8 mouse cellular contexts compared by ENCODE assay signal in genomic region chr13:52903767-52904166, GRCm38 (mm10). TPM values are rescaled to one million over a fixed set of nuclear protein-coding genes. Genes with fewer than 3 reads are reported as not detected.
DNase-seq lines count a peak whose midpoint lies in the region; ATAC-seq lines count a peak whose summit lies in the region.

No protein-coding gene starts in this region.

- peak; percentile 53 for ATAC-seq in liver, embryonic 11.5 days (replicated peaks; ENCODE audit: low FRiP score)
- peak; percentile 21; the same call in 1 of the 2 replicates for ATAC-seq in embryonic facial prominence, embryonic 11.5 days (replicated peaks; ENCODE audit: insufficient number of reproducible peaks, low FRiP score, low TSS enrichment, low read depth)
- peak; percentile 43; the same call in 1 of the 2 replicates for ATAC-seq in hindbrain, embryonic 16.5 days
- no peak for ATAC-seq in neural tube, embryonic 11.5 days (ENCODE audit: insufficient read depth, low FRiP score, low TSS enrichment)

- no peak overlapping the region for H3K9ac ChIP-seq in liver, embryonic 11.5 days (ENCODE audit: low read depth, low read length)
- H3K9ac ChIP-seq in embryonic facial prominence, embryonic 11.5 days (replicated peaks; ENCODE audit: low read length), result no peak overlapping the region
- no peak overlapping the region for H3K9ac ChIP-seq in hindbrain, embryonic 16.5 days (ENCODE audit: low read depth, low read length)
- 0 out of 2 replicates have a peak overlapping the region, but pooled peaks have one; percentile 22 for H3K9ac ChIP-seq in neural tube, embryonic 11.5 days (ENCODE audit: low read length)

- H3K9me3 ChIP-seq in liver, embryonic 11.5 days (ENCODE audit: control insufficient read depth, low read length), result no peaks in the 10 kb centered on the region
- H3K9me3 ChIP-seq in embryonic facial prominence, embryonic 11.5 days (replicated peaks; ENCODE audit: control insufficient read depth, low read length), result no peaks in the 10 kb centered on the region
- no peaks in the 10 kb centered on the region for H3K9me3 ChIP-seq in hindbrain, embryonic 16.5 days (ENCODE audit: control insufficient read depth, low read length)
- H3K9me3 ChIP-seq in neural tube, embryonic 11.5 days (ENCODE audit: control insufficient read depth, low read length), result no peaks in the 10 kb centered on the region

- H3K4me3 ChIP-seq in liver, embryonic 11.5 days (ENCODE audit: low read depth, low read length), result no peak overlapping the region
- no peak overlapping the region for H3K4me3 ChIP-seq in embryonic facial prominence, embryonic 11.5 days (ENCODE audit: low read depth, low read length)
- no peak overlapping the region for H3K4me3 ChIP-seq in hindbrain, embryonic 16.5 days (ENCODE audit: low read length)
- no peak overlapping the region for H3K4me3 ChIP-seq in neural tube, embryonic 11.5 days (ENCODE audit: low read depth, low read length)

- WGBS in liver, embryonic 11.5 days, result 23% methylated on average over 10 of the region's 10 CpGs
- WGBS in embryonic facial prominence, embryonic 11.5 days, result 20% methylated on average over 10 of the region's 10 CpGs
- 27% methylated on average over 10 of the region's 10 CpGs for WGBS in hindbrain, embryonic 16.5 days
- WGBS in neural tube, embryonic 11.5 days, result 36% methylated on average over 10 of the region's 10 CpGs

- peak; percentile 38 for DNase-seq in liver, embryonic 11.5 days (ENCODE audit: low spot score)
- DNase-seq in liver (no peak), MN1 (ENCODE audit: low spot score) (no peak)
- DNase-seq in embryonic facial prominence, embryonic 11.5 days (ENCODE audit: low spot score), result peak; percentile 65
- peak; percentile 57 for DNase-seq in neural tube, embryonic 11.5 days (ENCODE audit: low spot score)
- no peak for DNase-seq in cerebellum, postnatal 4 days (ENCODE audit: low spot score in 2 of 2)
- no peak for DNase-seq in spleen, postnatal 36 days (ENCODE audit: low spot score in 2 of 2)

- peaks cover 2% of the 10 kb centered on the region; the same call in 1 of the 2 replicates for H3K36me3 ChIP-seq in liver, embryonic 11.5 days (ENCODE audit: control insufficient read depth, insufficient read depth, low read length)
- H3K36me3 ChIP-seq in embryonic facial prominence, embryonic 11.5 days (replicated peaks; ENCODE audit: control insufficient read depth, insufficient read depth, low read depth, low read length), result no peaks in the 10 kb centered on the region
- no peaks in the 10 kb centered on the region for H3K36me3 ChIP-seq in hindbrain, embryonic 16.5 days (ENCODE audit: control insufficient read depth, insufficient read depth, low read length)
- H3K36me3 ChIP-seq in neural tube, embryonic 11.5 days (ENCODE audit: control insufficient read depth, insufficient read depth, low read length), result no peaks in the 10 kb centered on the region

- no peaks in the 10 kb centered on the region for H3K27me3 ChIP-seq in liver, embryonic 11.5 days (replicated peaks; ENCODE audit: control insufficient read depth, insufficient read depth, low read length)
- H3K27me3 ChIP-seq in embryonic facial prominence, embryonic 11.5 days (ENCODE audit: control insufficient read depth, insufficient read depth, low read length), result no peaks in the 10 kb centered on the region
- no peaks in the 10 kb centered on the region for H3K27me3 ChIP-seq in hindbrain, embryonic 16.5 days (replicated peaks; ENCODE audit: control insufficient read depth, insufficient read depth, low read length)
- no peaks in the 10 kb centered on the region for H3K27me3 ChIP-seq in neural tube, embryonic 11.5 days (ENCODE audit: control insufficient read depth, insufficient read depth, low read length)

- H3K4me2 ChIP-seq in liver, embryonic 11.5 days, result no peak overlapping the region
- H3K4me2 ChIP-seq in embryonic facial prominence, embryonic 11.5 days (ENCODE audit: low read depth, low read length), result no peak overlapping the region
- H3K4me2 ChIP-seq in hindbrain, embryonic 16.5 days (ENCODE audit: low read length), result 0 out of 2 replicates have a peak overlapping the region, but pooled peaks have one; percentile 18
- no peak overlapping the region for H3K4me2 ChIP-seq in neural tube, embryonic 11.5 days (ENCODE audit: low read depth)

- H3K4me1 ChIP-seq in liver, embryonic 11.5 days (replicated peaks; ENCODE audit: control insufficient read depth, insufficient read depth, low read length), result peaks cover 10% of the 10 kb centered on the region; the same call in 1 of the 2 replicates
- H3K4me1 ChIP-seq in embryonic facial prominence, embryonic 11.5 days (ENCODE audit: control insufficient read depth, insufficient read depth, low read length), result no peaks in the 10 kb centered on the region; the same call in 1 of the 2 replicates
- H3K4me1 ChIP-seq in hindbrain, embryonic 16.5 days (ENCODE audit: control insufficient read depth, insufficient read depth, low read depth, low read length), result peaks cover 4% of the 10 kb centered on the region; the same call in 1 of the 2 replicates
- 0 out of 2 replicates have a peak, but pooled peaks cover 7% of the 10 kb centered on the region for H3K4me1 ChIP-seq in neural tube, embryonic 11.5 days (ENCODE audit: control insufficient read depth, insufficient read depth, low read length)

- H3K27ac ChIP-seq in liver, embryonic 11.5 days (ENCODE audit: low read depth, low read length), result no peak overlapping the region
- H3K27ac ChIP-seq in embryonic facial prominence, embryonic 11.5 days (replicated peaks; ENCODE audit: low read depth, low read length), result no peak overlapping the region
- peak overlapping the region; percentile 54 for H3K27ac ChIP-seq in hindbrain, embryonic 16.5 days (ENCODE audit: low read depth, low read length)
- H3K27ac ChIP-seq in neural tube, embryonic 11.5 days (ENCODE audit: low read depth, low read length), result no peak overlapping the region

RNA-seq across cellular contexts. Expression of gene Auh, which starts 25.7 kb away (rescaled TPM):
- 35.4 and 36.4 TPM in 2 replicates for polyA plus RNA-seq in liver, embryonic 11.5 days (2014; fragmentation: Nextera tagmentation; extraction: Ambion mirVana)
- polyA plus RNA-seq in embryonic facial prominence, embryonic 11.5 days (2014; fragmentation: Nextera tagmentation; extraction: Ambion mirVana), result 32.8 and 33.1 TPM in 2 replicates
- 66.5 and 75.0 TPM in 2 replicates for polyA plus RNA-seq in hindbrain, embryonic 16.5 days (2015; fragmentation: Nextera tagmentation; extraction: Ambion mirVana)
- polyA plus RNA-seq in neural tube, embryonic 11.5 days (2014; fragmentation: Nextera tagmentation; extraction: Ambion mirVana), result 35.0 and 35.8 TPM in 2 replicates

Comparison
In these comparisons a context has a peak if more than half of its experiments do, and no peak if none do; other contexts are left out.
1. DNase-seq: peak in liver, embryonic 11.5 days (single experiment), embryonic facial prominence, embryonic 11.5 days (single experiment) and neural tube, embryonic 11.5 days (single experiment); none in liver (single experiment), cerebellum, postnatal 4 days (0 of 2), MN1 (single experiment) and spleen, postnatal 36 days (0 of 2).